Mouse (Mus musculus) ES-E14 (cell line): ENCODE data around the gene Ift20. TPM values are rescaled to one million over a fixed set of nuclear protein-coding genes. Genes with fewer than 3 reads are reported as not detected.
A peak's percentile ranks its signal among the peaks of the same experiment; 100 is the strongest.

Source experiments
- DNase-seq: peaks from one replicate; pipeline ENCODE4 v3.0.0-alpha.2; 2013; ENCODE audit warnings: low read depth, low spot score
- H3K27ac ChIP-seq: 2 replicates; pipeline ENCODE4 v1.5.1; 2012; ENCODE audit warnings: low read depth, mild to moderate bottlenecking, low read length, moderate library complexity, mixed read lengths; ENCODE audit not compliant: poor library complexity, insufficient read depth, severe bottlenecking
- H3K36me3 ChIP-seq: 2 replicates; pipeline ENCODE4 v1.6.1; 2012; ENCODE audit warnings: mild to moderate bottlenecking, low read length, moderate library complexity, mixed read lengths; ENCODE audit not compliant: control insufficient read depth, poor library complexity, insufficient read depth, severe bottlenecking
- H3K4me1 ChIP-seq, 2 experiments: fragments of 150-350 bp in 1 of 2; sonication (generic) in 1 of 2; 2 replicates each; pipeline ENCODE4 v1.6.1; 2012; ENCODE audit warnings: low read length in 2 of 2, mild to moderate bottlenecking in 1 of 2, mixed read lengths in 1 of 2; ENCODE audit not compliant: control insufficient read depth in 2 of 2, insufficient read depth in 2 of 2, poor library complexity in 1 of 2
- H3K4me3 ChIP-seq, 2 experiments: fragments of 150-350 bp in 1 of 2; sonication (generic) in 1 of 2; 2 replicates each; pipeline ENCODE4 v1.5.1; 2012; ENCODE audit warnings: low read length in 2 of 2, low read depth in 1 of 2, mild to moderate bottlenecking in 1 of 2, mixed read lengths in 1 of 2; ENCODE audit not compliant: insufficient read depth in 1 of 2, poor library complexity in 1 of 2, severe bottlenecking in 1 of 2
- H3K9ac ChIP-seq: 2 replicates; pipeline ENCODE4 v1.6.1; 2012; ENCODE audit warnings: low read depth, mild to moderate bottlenecking, low read length, mixed read lengths; ENCODE audit not compliant: poor library complexity, insufficient read depth, severe bottlenecking
- H3K9me3 ChIP-seq: fragments of 150-350 bp; sonication (generic); 2 replicates; pipeline ENCODE4 v1.6.1; 2012; ENCODE audit warnings: low read depth, mild to moderate bottlenecking, low read length; ENCODE audit not compliant: control insufficient read depth, insufficient read depth
- CHD2 ChIP-seq: IDR thresholded peaks from 2 replicates; pipeline ENCODE4 v1.6.1; 2014; ENCODE audit warnings: mild to moderate bottlenecking, low read depth, low read length, inconsistent platforms
- HCFC1 ChIP-seq: IDR thresholded peaks from 2 replicates; pipeline ENCODE4 v1.6.1; 2012; ENCODE audit warnings: low read length, inconsistent platforms, borderline replicate concordance; ENCODE audit not compliant: insufficient read depth
- MAFK ChIP-seq: IDR thresholded peaks from 2 replicates; pipeline ENCODE4 v1.6.1; 2014; ENCODE audit warnings: mild to moderate bottlenecking, low read depth, low read length, inconsistent platforms; ENCODE audit not compliant: insufficient read depth
- ZC3H11A ChIP-seq: IDR thresholded peaks from 2 replicates; pipeline ENCODE4 v1.6.1; 2012; ENCODE audit warnings: low read depth, mild to moderate bottlenecking, inconsistent platforms, low read length, borderline replicate concordance
- ZNF384 ChIP-seq: IDR thresholded peaks from 2 replicates; pipeline ENCODE4 v1.6.1; 2012; ENCODE audit warnings: low read depth, low read length, inconsistent platforms
- in situ Hi-C, 2 experiments: fragments of 600-800 bp; cut with MboI; formaldehyde crosslinking; loops; one replicate each; pipeline ENCODE4 v1.15.1; 2025; ENCODE audit warnings: low sequenced_read_pairs in 2 of 2, inconsistent platforms in 1 of 2; ENCODE audit not compliant: unreplicated experiment in 2 of 2
- total RNA-seq: library from RNA; depleted of rRNA; stranded (reverse); fragments of 300-350 nt; gene quantifications from 2 replicates; pipeline ENCODE4 v1.2.3, GENCODE M21; 2012

Ift20 gene
- total RNA-seq, 1 experiment, result 59.2 TPM

GRCm38 (mm10) chr11:78535376-78536079, 633 bp upstream of the Ift20 start:
- in situ Hi-C loops, result no loop called here
- peak overlapping the region; percentile 89 for H3K9ac ChIP-seq
- H3K4me1 ChIP-seq, result 0 out of 4 replicates have a peak, but pooled peaks cover 0 to 2% of the 10 kb centered on the region in 2 experiments
- peak; percentile 47 for DNase-seq
- H3K36me3 ChIP-seq, result peaks cover 9% of the 10 kb centered on the region
- H3K4me3 ChIP-seq, result peak overlapping the region; percentile 83
- no peaks in the 10 kb centered on the region for H3K9me3 ChIP-seq
- H3K27ac ChIP-seq, result 0 out of 2 replicates have a peak overlapping the region, but pooled peaks have one; percentile 25
- no peak for TF ChIP-seq MAFK
- TF ChIP-seq CHD2, result no peak
- no peak for TF ChIP-seq ZC3H11A
- no peak for TF ChIP-seq ZNF384
- TF ChIP-seq HCFC1, result no peak

GRCm38 (mm10) chr11:78536690-78537084, 526 bp downstream of the Ift20 start:
- Histone ChIP-seq H3K9me3 (no peaks in the 10 kb centered on the region), H3K36me3 (peaks cover 17% of the 10 kb centered on the region), H3K27ac (no peak overlapping the region), H3K4me3 (peak overlapping the region; percentile 83), H3K4me1 (0 out of 4 replicates have a peak, but pooled peaks cover 0 to 2% of the 10 kb centered on the region in 2 experiments), H3K9ac (peak overlapping the region; percentile 87)
- no peak for DNase-seq
- TF ChIP-seq ZC3H11A, result no peak
- TF ChIP-seq HCFC1, result no peak
- no peak for TF ChIP-seq ZNF384
- TF ChIP-seq CHD2, result no peak
- no peak for TF ChIP-seq MAFK
- in situ Hi-C loops, result no loop called here

- Histone ChIP-seq H3K9me3 (no peaks in the 10 kb centered on the region), H3K4me1 (peaks cover 0 to 4% of the 10 kb centered on the region in 2 experiments; a peak in 1 of 4 replicates), H3K9ac (no peak overlapping the region), H3K4me3 (no peak overlapping the region), H3K27ac (no peak overlapping the region), H3K36me3 (peaks cover 32% of the 10 kb centered on the region)
- no peak for TF ChIP-seq ZNF384
- TF ChIP-seq HCFC1, result no peak
- TF ChIP-seq ZC3H11A, result no peak
- no peak for TF ChIP-seq CHD2
- no peak for TF ChIP-seq MAFK
- in situ Hi-C loops, result no loop called here
- DNase-seq, result no peak
These were observed 4.2 kb downstream of the Ift20 start for GRCm38 (mm10) chr11:78540358-78540757.

- TF ChIP-seq ZNF384 (no peak), CHD2 (no peak)
- Histone ChIP-seq H3K36me3 (peaks cover 26% of the 10 kb centered on the region), H3K9me3 (no peaks in the 10 kb centered on the region), H3K27ac (0 out of 2 replicates have a peak overlapping the region, but pooled peaks have one; percentile 8), H3K9ac (no peak overlapping the region), H3K4me3 (no peak overlapping the region), H3K4me1 (peaks cover 7 to 9% of the 10 kb centered on the region in 2 experiments; a peak in 2 of 4 replicates)
- in situ Hi-C loops, result no loop called here
- DNase-seq, result no peak
These were observed 8.4 kb downstream of the Ift20 start for GRCm38 (mm10) chr11:78544449-78545111.

GRCm38 (mm10) chr11:78545181-78545580, 9.0 kb downstream of the Ift20 start:
- peaks cover 7 to 9% of the 10 kb centered on the region in 2 experiments; a peak in 2 of 4 replicates for H3K4me1 ChIP-seq
- DNase-seq, result no peak
- no peak overlapping the region for H3K4me3 ChIP-seq
- no peak overlapping the region for H3K9ac ChIP-seq
- TF ChIP-seq ZC3H11A (no peak), HCFC1 (no peak), MAFK (no peak), CHD2 (no peak)
- H3K9me3 ChIP-seq, result no peaks in the 10 kb centered on the region
- in situ Hi-C loops, result no loop called here
- peaks cover 26% of the 10 kb centered on the region for H3K36me3 ChIP-seq
- H3K27ac ChIP-seq, result 0 out of 2 replicates have a peak overlapping the region, but pooled peaks have one; percentile 8
